Mouse (Mus musculus) forebrain, embryonic 14.5 days (tissue): ENCODE measurements around the gene 9230102O04Rik. TPM values are rescaled to one million over a fixed set of nuclear protein-coding genes. Genes with fewer than 3 reads are reported as not detected.

Experiments used
- ATAC-seq: fragments of 200-750 bp; cut with Nextera tagmentation; 2 replicates; pipeline ENCODE4 v1.8.0; 2017; ENCODE audit warnings: mild to moderate bottlenecking, moderate library complexity
- DNase-seq: peaks from one replicate; pipeline ENCODE4 v3.0.0-alpha.2; 2015; ENCODE audit warnings: low spot score
- H3K27ac ChIP-seq: fragments of 300-500 bp; sonication (generic); 2 replicates; pipeline ENCODE4 v1.5.1; 2014; ENCODE audit warnings: low read depth, mild to moderate bottlenecking, control low read depth, low read length, moderate library complexity
- H3K27me3 ChIP-seq: fragments of 300-500 bp; sonication (generic); replicated peaks from 2 replicates; pipeline ENCODE4 v1.6.1; 2014; ENCODE audit warnings: low read length, control low read depth, mixed read lengths; ENCODE audit not compliant: control insufficient read depth, insufficient read depth
- H3K36me3 ChIP-seq: fragments of 300-500 bp; sonication (generic); 2 replicates; pipeline ENCODE4 v1.6.1; 2014; ENCODE audit warnings: low read length, control low read depth; ENCODE audit not compliant: control insufficient read depth, insufficient read depth
- H3K4me1 ChIP-seq: fragments of 300-500 bp; sonication (generic); 2 replicates; pipeline ENCODE4 v1.6.1; 2014; ENCODE audit warnings: antibody characterized with exemption, low read length, control low read depth; ENCODE audit not compliant: control insufficient read depth, insufficient read depth
- H3K4me2 ChIP-seq: fragments of 300-500 bp; sonication (generic); 2 replicates; pipeline ENCODE4 v1.6.1; 2014; ENCODE audit warnings: mild to moderate bottlenecking, control low read depth, low read length
- H3K4me3 ChIP-seq: fragments of 300-500 bp; sonication (generic); 2 replicates; pipeline ENCODE4 v1.5.1; 2014; ENCODE audit warnings: low read depth, low read length, control low read depth
- H3K9ac ChIP-seq: fragments of 300-500 bp; sonication (generic); 2 replicates; pipeline ENCODE4 v1.6.1; 2014; ENCODE audit warnings: mild to moderate bottlenecking, low read length, control low read depth, moderate library complexity
- H3K9me3 ChIP-seq: fragments of 300-500 bp; sonication (generic); replicated peaks from 2 replicates; pipeline ENCODE4 v1.6.1; 2016; ENCODE audit warnings: low read length, control low read depth, mixed read lengths; ENCODE audit not compliant: control insufficient read depth
- WGBS: fragments of 180-500 bp; shearing (Covaris S2); extraction: QIAGEN DNeasy Blood & Tissue Kit; methylation state at CpG from one replicate; pipeline ENCODE4 v1.1.7; 2014; 5-methylcytosine and 5-hydroxymethylcytosine counted together
- polyA plus RNA-seq: library from polyadenylated mRNA; unstranded; fragments of >200 nt; fragmentation: Nextera tagmentation; extraction: Ambion mirVana; gene quantifications from 2 replicates; pipeline ENCODE4 v1.2.1, GENCODE M21; 2014

Gene 9230102O04Rik
- polyA plus RNA-seq, 1 experiment from 2014 or later: 0.24 TPM

- WGBS: 80% methylated on average over 12 of the region's 12 CpGs
- Histone ChIP-seq H3K4me3 (no peak overlapping the region), H3K36me3 (no peaks in the 10 kb centered on the region), H3K4me2 (no peak overlapping the region), H3K4me1 (no peaks in the 10 kb centered on the region), H3K27me3 (peaks cover 27% of the 10 kb centered on the region), H3K9ac (no peak overlapping the region), H3K9me3 (no peaks in the 10 kb centered on the region), H3K27ac (no peak overlapping the region)
- DNase-seq (no peak), ATAC-seq (no peak)
Observed at GRCm38 (mm10) chr2:9867092-9867825, 22.1 kb downstream of the 9230102O04Rik start.

GRCm38 (mm10) chr2:9860698-9861097, 28.6 kb downstream of the 9230102O04Rik start:
- Histone ChIP-seq H3K4me2 (no peak overlapping the region), H3K4me1 (no peaks in the 10 kb centered on the region), H3K36me3 (no peaks in the 10 kb centered on the region), H3K9me3 (no peaks in the 10 kb centered on the region), H3K4me3 (no peak overlapping the region), H3K9ac (no peak overlapping the region), H3K27me3 (no peaks in the 10 kb centered on the region), H3K27ac (no peak overlapping the region)
- no peak for ATAC-seq
- no peak for DNase-seq
- WGBS: 82% methylated on average over 5 of the region's 5 CpGs

GRCm38 (mm10) chr2:9855861-9856260, 33.5 kb downstream of the 9230102O04Rik start:
- WGBS: 13% methylated on average over 4 of the region's 4 CpGs
- no peak overlapping the region for H3K4me3 ChIP-seq
- ATAC-seq (no peak), DNase-seq (no peak)
- H3K9ac ChIP-seq: no peak overlapping the region
- H3K9me3 ChIP-seq: no peaks in the 10 kb centered on the region
- no peaks in the 10 kb centered on the region for H3K27me3 ChIP-seq
- no peaks in the 10 kb centered on the region for H3K36me3 ChIP-seq
- no peak overlapping the region for H3K27ac ChIP-seq
- no peaks in the 10 kb centered on the region for H3K4me1 ChIP-seq
- no peak overlapping the region for H3K4me2 ChIP-seq

GRCm38 (mm10) chr2:9852851-9853576, 36.3 kb downstream of the 9230102O04Rik start:
- DNase-seq (no peak), ATAC-seq (no peak)
- no peak overlapping the region for H3K4me2 ChIP-seq
- no peaks in the 10 kb centered on the region for H3K9me3 ChIP-seq
- H3K36me3 ChIP-seq: no peaks in the 10 kb centered on the region
- 50% methylated on average over 13 of the region's 13 CpGs for WGBS
- H3K27ac ChIP-seq: no peak overlapping the region
- H3K4me3 ChIP-seq: no peak overlapping the region
- H3K9ac ChIP-seq: no peak overlapping the region
- no peaks in the 10 kb centered on the region for H3K27me3 ChIP-seq
- no peaks in the 10 kb centered on the region for H3K4me1 ChIP-seq

- H3K27me3 ChIP-seq: no peaks in the 10 kb centered on the region
- H3K27ac ChIP-seq: no peak overlapping the region
- 46% methylated on average over 7 of the region's 7 CpGs for WGBS
- peak; percentile 24 for DNase-seq
- H3K4me2 ChIP-seq: no peak overlapping the region
- H3K4me3 ChIP-seq: no peak overlapping the region
- no peaks in the 10 kb centered on the region for H3K36me3 ChIP-seq
- no peaks in the 10 kb centered on the region for H3K9me3 ChIP-seq
- peak; percentile 32; the same call in 1 of the 2 replicates for ATAC-seq
- no peak overlapping the region for H3K9ac ChIP-seq
- H3K4me1 ChIP-seq: no peaks in the 10 kb centered on the region
Observed at GRCm38 (mm10) chr2:9835195-9835594, 54.1 kb downstream of the 9230102O04Rik start.

- no peak overlapping the region for H3K4me3 ChIP-seq
- 91% methylated on average over 7 of the region's 7 CpGs for WGBS
- no peaks in the 10 kb centered on the region for H3K4me1 ChIP-seq
- H3K4me2 ChIP-seq: no peak overlapping the region
- no peak overlapping the region for H3K9ac ChIP-seq
- H3K9me3 ChIP-seq: no peaks in the 10 kb centered on the region
- no peaks in the 10 kb centered on the region for H3K27me3 ChIP-seq
- H3K36me3 ChIP-seq: no peaks in the 10 kb centered on the region
- ATAC-seq: no peak
- H3K27ac ChIP-seq: no peak overlapping the region
- DNase-seq: no peak
Observed at GRCm38 (mm10) chr2:9833712-9834111, 55.6 kb downstream of the 9230102O04Rik start.

Other genes with a start within 250 kb of the 9230102O04Rik start
- gene 4930412O13Rik, start 8.3 kb downstream of the 9230102O04Rik start, polyA plus RNA-seq: 0.19 TPM in 1 of 2 replicates, not detected in the other
- 1.4 and 2.2 TPM in 2 replicates for gene Gata3, start 494 bp upstream of the 9230102O04Rik start, polyA plus RNA-seq
- gene Taf3, start 159.1 kb upstream of the 9230102O04Rik start, polyA plus RNA-seq: 10.9 and 13.2 TPM in 2 replicates
- 639 and 699 TPM in 2 replicates for gene Atp5c1, start 191.0 kb upstream of the 9230102O04Rik start, polyA plus RNA-seq
- 36.7 and 39.5 TPM in 2 replicates for gene Kin, start 191.1 kb upstream of the 9230102O04Rik start, polyA plus RNA-seq
- 1.4 and 3.0 TPM in 2 replicates for gene Itih2, start 241.9 kb upstream of the 9230102O04Rik start, polyA plus RNA-seq